Mouse (Mus musculus) thymus, postnatal 0 days (tissue): ENCODE measurements around the gene Maats1. TPM values are rescaled to one million over a fixed set of nuclear protein-coding genes. Genes with fewer than 3 reads are reported as not detected.

Experiments used
- DNase-seq: peaks from one replicate; pipeline ENCODE4 v3.0.0-alpha.2; 2015; ENCODE audit warnings: low spot score
- polyA plus RNA-seq: library from polyadenylated mRNA; unstranded; fragments of >200 nt; fragmentation: Nextera tagmentation; extraction: Ambion mirVana; gene quantifications from 2 replicates; pipeline ENCODE4 v1.2.1, GENCODE M21; 2015

Gene Maats1
- polyA plus RNA-seq, 1 experiment from 2014 or later = 0.20 TPM

DNA sequence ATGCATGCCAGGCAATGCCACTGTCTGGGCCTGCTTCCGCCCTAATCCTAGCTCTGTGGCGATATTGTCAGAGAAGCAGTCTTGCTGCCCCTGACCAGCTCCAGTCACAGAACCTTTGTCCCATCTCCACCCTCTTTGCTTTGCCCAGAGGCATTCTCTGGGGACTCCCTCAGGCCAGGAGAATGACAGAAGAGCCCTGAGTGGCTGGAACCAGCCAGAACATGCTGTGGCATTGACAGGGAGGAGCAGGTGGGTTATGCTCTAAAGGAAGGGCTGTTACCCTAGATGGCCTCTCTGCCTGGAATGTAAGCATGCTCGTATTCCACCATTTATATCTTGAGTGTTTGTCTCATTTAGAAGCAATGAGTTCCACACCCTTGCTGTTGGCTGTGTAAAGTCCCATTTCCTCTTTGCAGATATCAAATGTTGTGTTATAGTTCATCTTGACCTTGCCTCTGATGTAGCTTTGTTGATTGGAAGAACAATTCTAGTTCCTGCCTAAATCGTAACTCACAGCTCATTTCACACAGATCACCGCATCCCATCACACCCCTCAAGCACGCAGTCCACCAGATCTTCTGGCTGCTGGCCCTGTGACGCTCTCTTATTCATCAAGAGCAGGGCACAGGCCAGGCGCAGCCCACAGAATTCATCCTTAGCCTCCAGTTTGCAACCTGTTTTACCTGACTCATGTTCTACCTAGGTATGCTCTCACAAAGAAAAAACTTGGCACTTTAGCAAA, 28.9 kb upstream of the Maats1 start:
- no peak for DNase-seq

DNA sequence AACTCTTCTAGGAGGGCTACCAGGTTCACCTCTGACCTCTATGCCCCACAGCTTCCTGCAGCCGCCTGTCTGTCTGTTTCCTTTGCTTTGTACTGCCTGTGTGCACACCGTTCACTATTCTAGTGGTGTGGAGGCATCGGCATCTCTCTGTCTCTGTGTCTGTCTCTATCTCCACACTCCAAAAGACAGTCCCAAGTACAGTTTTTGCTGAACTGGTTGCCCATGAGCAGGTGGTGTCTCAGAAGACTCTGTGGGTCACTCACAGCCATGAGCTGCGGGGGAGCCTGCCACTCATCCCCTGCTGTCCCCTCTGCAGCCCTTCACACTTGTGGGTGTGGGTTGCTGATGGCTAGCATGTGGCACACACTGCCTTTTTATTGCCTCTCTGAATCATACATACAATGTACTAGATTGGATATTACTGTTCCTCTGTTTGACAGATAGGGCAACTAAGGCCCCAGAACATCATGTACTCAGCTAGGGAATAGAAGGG, 28.1 kb upstream of the Maats1 start:
- DNase-seq = no peak

DNA sequence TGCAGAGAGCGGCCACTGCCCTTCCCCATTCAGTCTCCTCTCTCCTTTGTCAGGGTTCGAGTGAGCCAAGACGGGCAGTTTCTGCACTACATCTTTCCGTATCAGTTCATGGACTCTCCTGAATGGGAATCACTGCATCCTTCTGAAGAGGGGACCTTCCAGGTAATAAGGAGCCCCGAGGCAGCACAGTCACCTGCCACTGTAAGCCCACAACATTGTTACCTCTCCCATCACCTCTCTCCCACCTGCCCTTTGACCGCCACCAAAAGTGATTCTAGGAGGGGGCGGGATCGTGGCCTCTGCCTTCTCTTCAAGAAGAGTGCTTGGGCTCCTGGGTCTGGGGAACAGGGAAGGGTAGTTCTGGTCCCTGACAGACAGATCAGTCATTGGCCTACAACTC, 27.5 kb upstream of the Maats1 start:
- no peak for DNase-seq

DNA sequence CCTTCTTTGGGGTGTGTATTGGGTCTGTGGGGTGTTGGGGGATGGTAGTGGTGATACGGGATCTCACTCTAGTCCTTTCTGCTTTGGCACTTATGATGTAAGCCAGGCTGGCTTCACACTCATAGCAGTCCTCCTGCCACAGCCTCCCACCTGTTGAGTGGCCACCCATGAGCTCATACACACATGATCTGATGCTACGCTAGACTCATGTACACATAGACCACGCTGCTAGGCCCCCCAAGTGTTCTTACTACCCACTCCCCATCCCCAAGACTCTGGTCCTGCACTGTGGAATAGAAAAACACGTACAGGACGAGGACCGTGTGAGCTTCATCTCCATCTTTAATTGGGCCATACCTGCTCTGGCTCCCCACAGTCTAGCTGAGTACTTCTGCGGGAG, 27.1 kb upstream of the Maats1 start:
- DNase-seq = no peak

GRCm38 (mm10) chr16:38368336-38368735, 26.4 kb upstream of the Maats1 start:
- DNase-seq = no peak

GRCm38 (mm10) chr16:38366231-38366630, 24.3 kb upstream of the Maats1 start:
- DNase-seq = no peak

- DNase-seq = no peak
Observed at GRCm38 (mm10) chr16:38365390-38365789, 23.4 kb upstream of the Maats1 start.

- no peak for DNase-seq
Observed at GRCm38 (mm10) chr16:38363657-38364056, 21.7 kb upstream of the Maats1 start.

- DNase-seq = no peak
Observed at GRCm38 (mm10) chr16:38363256-38363595, 21.3 kb upstream of the Maats1 start.

- no peak for DNase-seq
Observed at GRCm38 (mm10) chr16:38362493-38363255, 20.7 kb upstream of the Maats1 start.

DNA sequence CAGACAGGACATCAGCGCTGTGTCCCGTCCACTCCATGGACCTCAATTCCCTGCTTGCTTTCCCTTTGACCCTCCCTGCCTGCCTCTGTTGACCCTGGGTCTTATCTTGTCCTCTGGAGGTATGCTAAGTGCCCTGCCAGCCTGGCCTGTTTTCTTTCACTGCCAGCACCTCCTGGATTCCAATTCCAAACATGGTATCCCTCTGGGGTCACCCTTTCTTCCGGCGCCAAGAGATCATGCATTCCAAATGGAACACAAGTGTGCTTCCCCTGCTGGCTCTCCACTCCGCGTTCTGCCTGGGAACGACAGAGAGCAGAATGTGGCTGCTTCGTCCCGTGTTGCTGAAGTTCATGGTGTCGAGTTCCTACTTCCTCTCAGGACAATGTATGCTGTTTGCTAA, 20.0 kb upstream of the Maats1 start, which contains the start of gene Popdc2:
Gene Popdc2, plus strand, starts transcription at position 277 of the 400 bp plus-strand sequence.
- DNase-seq = no peak

GRCm38 (mm10) chr16:38360317-38360716, 18.4 kb upstream of the Maats1 start:
- DNase-seq = no peak

- DNase-seq = no peak
Observed at GRCm38 (mm10) chr16:38359857-38360256, 17.9 kb upstream of the Maats1 start.

DNA sequence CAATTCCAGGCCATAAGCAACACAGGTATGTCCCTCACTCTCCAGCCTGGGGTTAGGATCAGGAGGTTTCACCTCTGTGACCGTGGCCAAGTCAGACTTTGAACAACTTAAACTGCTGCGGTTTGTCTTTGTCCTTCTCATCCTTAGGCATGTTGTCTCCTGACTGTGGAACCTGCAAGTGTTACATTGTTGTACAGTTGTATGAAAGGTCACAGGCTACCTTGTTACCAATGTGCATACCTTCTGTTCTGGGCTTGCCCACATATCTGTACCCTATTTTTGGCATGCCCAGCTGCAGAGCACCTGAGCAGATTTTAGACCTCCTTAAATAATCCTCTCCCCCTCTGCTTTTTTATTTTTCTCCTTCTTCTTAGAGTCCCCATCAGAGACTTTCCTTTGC, 17.3 kb upstream of the Maats1 start:
- no peak for DNase-seq

DNA sequence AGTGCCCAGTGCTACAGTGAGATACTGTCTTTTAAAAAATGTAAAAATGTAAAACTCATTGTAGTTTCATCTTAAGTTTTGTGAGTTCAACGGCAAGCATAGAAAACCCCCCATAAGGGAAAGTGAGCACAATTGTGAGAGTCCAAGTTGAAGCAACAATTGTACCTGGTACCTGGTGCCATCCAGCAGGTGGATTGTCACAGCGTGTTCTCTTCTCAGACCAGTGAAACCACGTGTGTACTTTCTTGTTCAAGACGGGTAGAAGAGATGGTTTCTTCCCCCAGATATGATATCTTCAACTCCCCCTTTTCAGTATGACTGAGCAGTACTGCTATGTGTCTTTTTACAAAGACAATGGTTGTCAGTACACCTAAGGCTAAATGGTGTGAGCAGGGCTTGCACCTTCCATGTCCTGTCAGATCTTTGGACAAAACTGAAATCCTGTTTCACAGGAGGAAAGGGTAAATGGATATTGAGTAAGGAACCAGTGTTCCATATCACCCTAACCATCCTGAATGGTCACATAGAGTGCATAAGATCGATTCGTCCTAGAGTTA, 16.4 kb upstream of the Maats1 start:
- no peak for DNase-seq

DNA sequence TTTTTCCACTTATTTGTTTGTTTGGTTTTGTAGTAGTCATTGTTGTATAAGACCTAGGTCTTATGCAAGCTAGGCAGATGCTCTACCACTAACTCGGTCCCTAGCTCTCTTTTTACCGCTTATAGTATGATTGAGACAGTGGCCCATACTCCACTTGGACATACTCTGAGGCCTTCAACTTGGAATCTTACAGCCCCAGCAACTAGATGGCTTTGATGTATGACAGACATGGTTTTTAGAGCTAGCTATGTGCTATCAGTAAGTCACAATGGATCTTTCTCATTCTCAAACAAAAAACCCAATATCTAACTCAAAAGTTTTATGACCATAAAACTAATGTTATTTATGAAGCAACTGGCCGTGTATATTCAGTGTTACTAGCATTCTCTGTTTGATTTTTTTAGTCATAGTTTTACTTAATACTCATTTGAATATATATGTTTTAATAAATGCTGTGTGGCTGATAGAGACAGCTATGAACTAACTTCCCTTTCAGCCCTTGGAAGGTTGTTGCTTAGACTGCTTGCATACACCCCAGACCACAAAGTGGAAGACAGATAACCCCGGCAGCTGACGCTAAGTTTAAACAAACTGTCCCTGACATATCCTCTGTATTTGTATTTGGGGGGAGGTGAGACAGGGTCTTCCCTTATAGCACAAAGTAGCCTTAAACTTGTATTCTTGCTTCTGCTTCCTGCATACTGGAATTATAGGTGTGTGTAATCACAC, 12.4 kb upstream of the Maats1 start:
- no peak for DNase-seq

- peak; percentile 8 for DNase-seq
Observed at GRCm38 (mm10) chr16:38353642-38354041, 11.7 kb upstream of the Maats1 start.

DNA sequence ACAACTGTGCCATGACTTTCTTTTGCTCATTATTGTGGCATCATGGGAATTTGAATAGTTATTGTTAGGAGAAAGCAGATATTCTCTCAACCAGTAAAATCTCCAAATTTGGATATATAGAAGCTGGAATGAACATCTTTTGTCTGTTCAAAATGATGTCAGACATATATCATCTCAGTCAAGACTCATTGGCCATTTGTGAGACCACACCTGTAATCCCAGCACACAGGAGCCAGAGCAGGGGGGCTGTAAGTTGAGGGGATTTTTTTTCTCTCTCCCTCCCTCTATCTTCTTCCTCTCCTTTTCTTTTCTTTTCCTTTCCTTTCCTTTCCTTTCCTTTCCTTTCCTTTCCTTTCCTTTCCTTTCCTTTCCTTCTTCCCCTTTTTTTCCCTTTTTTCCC, 10.9 kb upstream of the Maats1 start:
- DNase-seq = peak; percentile 17

GRCm38 (mm10) chr16:38352031-38352430, 10.1 kb upstream of the Maats1 start:
- DNase-seq = no peak

DNA sequence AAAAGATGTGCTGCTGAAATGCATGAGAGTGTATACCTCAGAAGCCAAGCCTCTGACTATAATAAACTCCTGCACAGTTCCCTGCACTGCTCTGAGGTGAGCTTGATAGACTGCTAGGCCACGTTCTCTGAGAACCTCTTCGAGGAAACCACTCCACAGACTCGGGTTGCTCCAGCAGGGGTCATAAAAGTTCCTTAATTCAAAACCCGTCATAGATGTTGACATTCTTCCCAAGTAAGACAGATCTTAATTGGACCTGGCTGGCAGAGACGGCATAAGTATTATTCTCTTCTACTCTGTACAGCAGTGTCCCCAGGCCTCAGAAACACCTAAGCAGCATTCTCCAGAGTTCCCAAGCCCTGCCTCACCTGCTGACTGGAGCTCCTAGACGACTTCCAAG, 9.0 kb upstream of the Maats1 start:
- no peak for DNase-seq

- no peak for DNase-seq
Observed at GRCm38 (mm10) chr16:38350361-38350855, 8.5 kb upstream of the Maats1 start.

- DNase-seq = no peak
Observed at GRCm38 (mm10) chr16:38349881-38350280, 7.9 kb upstream of the Maats1 start.
